Mouse (Mus musculus) small intestine, adult 2 months (tissue): Measurements from ENCODE around the gene Fbln1.

ENCODE experiments used
- CTCF ChIP-seq: fragments of 200-500 bp; IDR thresholded peaks from 2 replicates; pipeline ENCODE4 v1.5.1; 2012; ENCODE audit warnings: low read depth, mild to moderate bottlenecking, control low read depth, inconsistent platforms, low read length, moderate library complexity, mixed read lengths; ENCODE audit not compliant: insufficient replicate concordance, insufficient read length; ENCODE audit errors: extremely low read depth
- POLR2A ChIP-seq: fragments of 200-500 bp; IDR thresholded peaks from 2 replicates; pipeline ENCODE4 v1.6.1; 2012; ENCODE audit warnings: low read depth, mild to moderate bottlenecking, control low read depth, inconsistent platforms, low read length, moderate library complexity

- TF ChIP-seq CTCF (peak; percentile 48; the same call in 1 of the 2 replicates), POLR2A (no peak)
Observed at GRCm38 (mm10) chr15:85249252-85249651, 43.5 kb downstream of the Fbln1 start.
